Mouse (Mus musculus): ENCODE results near the gene Spin1.

Gene Spin1

GRCm38 (mm10) chr13:51147106-51147505, 46.4 kb downstream of the Spin1 start:
- no peak for DNase-seq

GRCm38 (mm10) chr13:51152966-51153669, 52.4 kb downstream of the Spin1 start:
- DNase-seq = no peak

- DNase-seq = no peak
Measured at GRCm38 (mm10) chr13:51153670-51154030, 53.0 kb downstream of the Spin1 start.

GRCm38 (mm10) chr13:51155178-51156013, 54.7 kb downstream of the Spin1 start:
- DNase-seq = peak in 1 of 2 experiments; percentile 6

GRCm38 (mm10) chr13:51156014-51156386, 55.3 kb downstream of the Spin1 start:
- no peak for DNase-seq

- DNase-seq = no peak
Measured at GRCm38 (mm10) chr13:51157291-51157690, 56.6 kb downstream of the Spin1 start.

GRCm38 (mm10) chr13:51161672-51162071, 61.0 kb downstream of the Spin1 start:
- DNase-seq = no peak

- DNase-seq = no peak
Measured at GRCm38 (mm10) chr13:51162246-51162645, 61.6 kb downstream of the Spin1 start.

GRCm38 (mm10) chr13:51166711-51167110, 66.0 kb downstream of the Spin1 start:
- DNase-seq = no peak

GRCm38 (mm10) chr13:51170215-51170614, 69.5 kb downstream of the Spin1 start:
- DNase-seq = no peak

GRCm38 (mm10) chr13:51170691-51171680, 70.3 kb downstream of the Spin1 start, which contains the start of gene Nxnl2:
Gene Nxnl2 (plus strand): TSS chr13:51171022.
- DNase-seq = peak; percentile 34 to 50

- DNase-seq = no peak
Measured at GRCm38 (mm10) chr13:51172601-51173000, 71.9 kb downstream of the Spin1 start.

GRCm38 (mm10) chr13:51178932-51179331, 78.3 kb downstream of the Spin1 start:
- no peak for DNase-seq

- DNase-seq = no peak
Measured at GRCm38 (mm10) chr13:51179362-51179761, 78.7 kb downstream of the Spin1 start.

GRCm38 (mm10) chr13:51182236-51182635, 81.6 kb downstream of the Spin1 start:
- DNase-seq = no peak

- DNase-seq = no peak
Measured at GRCm38 (mm10) chr13:51184896-51185295, 84.2 kb downstream of the Spin1 start.

GRCm38 (mm10) chr13:51190336-51190735, 89.7 kb downstream of the Spin1 start:
- no peak for DNase-seq

- DNase-seq = no peak
Measured at GRCm38 (mm10) chr13:51191416-51192140, 90.9 kb downstream of the Spin1 start.

- DNase-seq = no peak
Measured at GRCm38 (mm10) chr13:51193893-51194292, 93.2 kb downstream of the Spin1 start.

- no peak for DNase-seq
Measured at GRCm38 (mm10) chr13:51197699-51198098, 97.0 kb downstream of the Spin1 start.

GRCm38 (mm10) chr13:51198186-51198585, 97.5 kb downstream of the Spin1 start:
- DNase-seq = no peak

Measured in cerebellum, postnatal 25 days (tissue).